Mouse (Mus musculus) CH12.LX (cell line): ENCODE data around the gene Stox2. TPM values are rescaled to one million over a fixed set of nuclear protein-coding genes. Genes with fewer than 3 reads are reported as not detected.

Experiments used
- DNase-seq: peaks from one replicate; pipeline ENCODE4 v3.0.0-alpha.2; 2013; ENCODE audit errors: extremely low read depth
- H3K27ac ChIP-seq: 2 replicates; pipeline ENCODE4 v1.5.1; 2012; ENCODE audit warnings: low read depth, mild to moderate bottlenecking, control low read depth, moderate library complexity; ENCODE audit not compliant: insufficient read depth
- H3K27me3 ChIP-seq: replicated peaks from 2 replicates; pipeline ENCODE3; 2012; ENCODE audit warnings: inconsistent platforms
- H3K36me3 ChIP-seq, 2 experiments: replicated peaks in 1 of 2; 2 replicates each; pipeline versions ENCODE3 to v1.6.1; 2012; ENCODE audit warnings: inconsistent platforms in 1 of 2, low read length in 1 of 2, mild to moderate bottlenecking in 1 of 2, mixed read lengths in 1 of 2, moderate library complexity in 1 of 2; ENCODE audit not compliant: control insufficient read depth in 1 of 2, insufficient read depth in 1 of 2
- H3K4me1 ChIP-seq, 2 experiments: 2 replicates each; pipeline ENCODE4 v1.6.1; 2012; ENCODE audit warnings: inconsistent platforms in 1 of 2, moderate library complexity in 1 of 2; ENCODE audit not compliant: insufficient read depth in 2 of 2, control insufficient read depth in 1 of 2
- H3K4me2 ChIP-seq: 2 replicates; pipeline ENCODE4 v1.6.1; 2012; ENCODE audit warnings: low read depth, mild to moderate bottlenecking, control low read depth; ENCODE audit not compliant: poor library complexity, insufficient read depth, severe bottlenecking
- H3K4me3 ChIP-seq, 3 experiments: fragments of 150-350 bp in 1 of 3; sonication (generic) in 1 of 3; replicated peaks in 1 of 3; 2 replicates each; pipeline versions ENCODE3 to v1.5.1; 2011 to 2012; ENCODE audit warnings: low read depth in 2 of 3, low read length in 2 of 3, mild to moderate bottlenecking in 2 of 3, moderate library complexity in 2 of 3, control low read depth in 1 of 3, improper control_type of control experiment in 1 of 3, inconsistent platforms in 1 of 3, mixed read lengths in 1 of 3; ENCODE audit not compliant: poor library complexity in 1 of 3
- H3K79me2 ChIP-seq: replicated peaks from 2 replicates; pipeline ENCODE4 v1.6.1; 2012; ENCODE audit warnings: mild to moderate bottlenecking, moderate library complexity; ENCODE audit not compliant: control insufficient read depth, poor library complexity, insufficient read depth, severe bottlenecking; ENCODE audit errors: extremely low read depth
- H3K9ac ChIP-seq: 2 replicates; pipeline ENCODE4 v1.6.1; 2012; ENCODE audit warnings: low read depth, mild to moderate bottlenecking, control low read depth, moderate library complexity; ENCODE audit not compliant: insufficient read depth
- H3K9me3 ChIP-seq: replicated peaks from 2 replicates; pipeline ENCODE3; 2012; ENCODE audit warnings: low read length, inconsistent platforms, mixed read lengths
- CTCF ChIP-seq, 2 experiments: IDR thresholded peaks in 1 of 2; conservative IDR thresholded peaks in 1 of 2; 2 replicates each; pipeline ENCODE4 v1.5.1; 2011 to 2012; ENCODE audit warnings: low read depth in 2 of 2, low read length in 2 of 2, improper control_type of control experiment in 1 of 2, inconsistent platforms in 1 of 2, mild to moderate bottlenecking in 1 of 2, moderate library complexity in 1 of 2
- MAZ ChIP-seq: IDR thresholded peaks from 2 replicates; pipeline ENCODE4 v1.6.1; 2012; ENCODE audit warnings: low read depth, mild to moderate bottlenecking, inconsistent platforms, low read length, improper control_type of control experiment, moderate library complexity
- NRF1 ChIP-seq: IDR thresholded peaks from 2 replicates; pipeline ENCODE4 v1.6.1; 2014; ENCODE audit warnings: low read depth, mild to moderate bottlenecking, inconsistent platforms, low read length, improper control_type of control experiment, moderate library complexity
- PAX5 ChIP-seq: IDR thresholded peaks from 2 replicates; pipeline ENCODE4 v1.6.1; 2012; ENCODE audit warnings: low read length, inconsistent platforms, mixed read lengths
- POLR2AphosphoS2 ChIP-seq: IDR thresholded peaks from 2 replicates; pipeline ENCODE4 v1.6.1; 2011; ENCODE audit warnings: low read depth, low read length, improper control_type of control experiment
- TCF12 ChIP-seq: IDR thresholded peaks from 2 replicates; pipeline ENCODE4 v1.6.1; 2014; ENCODE audit warnings: low read depth, mild to moderate bottlenecking, inconsistent platforms, low read length, improper control_type of control experiment
- ZKSCAN1 ChIP-seq: IDR thresholded peaks from 2 replicates; pipeline ENCODE4 v1.6.1; 2012; ENCODE audit warnings: low read depth, inconsistent platforms, low read length, improper control_type of control experiment, borderline replicate concordance
- dilution Hi-C: fragments of 300-500 bp; cut with MboI; formaldehyde crosslinking; loops from 2 replicates; pipeline ENCODE4 v1.14.3; 2020; ENCODE audit warnings: low sequenced_read_pairs; ENCODE audit not compliant: extremely low pct_unique_long_range_greater_than_20kb, extremely low pct_ligation_motif_present
- in situ Hi-C: fragments of 300-500 bp; cut with MboI; formaldehyde crosslinking; loops from 3 replicates; pipeline ENCODE4 v1.14.3; 2019; ENCODE audit warnings: low sequenced_read_pairs, low pct_ligation_motif_present, low pct_unique_long_range_greater_than_20kb, mixed read lengths
- polyA plus RNA-seq: library from polyadenylated mRNA; unstranded; fragments of >175 nt; gene quantifications from 2 replicates; pipeline ENCODE4 v1.2.1, GENCODE M21; 2012; ENCODE audit warnings: low read depth; ENCODE audit not compliant: insufficient read length
- total RNA-seq, 2 experiments: library from RNA; depleted of rRNA; stranded (reverse); fragments of 300-350 nt in 1 of 2; fragments of >200 nt in 1 of 2; gene quantifications; 2 replicates each; pipeline ENCODE4 v1.2.3; 2012 to 2014

Stox2 gene
- total and polyA plus RNA-seq, 3 experiments: 0.23 to 1.0 (median 0.42) TPM

DNA sequence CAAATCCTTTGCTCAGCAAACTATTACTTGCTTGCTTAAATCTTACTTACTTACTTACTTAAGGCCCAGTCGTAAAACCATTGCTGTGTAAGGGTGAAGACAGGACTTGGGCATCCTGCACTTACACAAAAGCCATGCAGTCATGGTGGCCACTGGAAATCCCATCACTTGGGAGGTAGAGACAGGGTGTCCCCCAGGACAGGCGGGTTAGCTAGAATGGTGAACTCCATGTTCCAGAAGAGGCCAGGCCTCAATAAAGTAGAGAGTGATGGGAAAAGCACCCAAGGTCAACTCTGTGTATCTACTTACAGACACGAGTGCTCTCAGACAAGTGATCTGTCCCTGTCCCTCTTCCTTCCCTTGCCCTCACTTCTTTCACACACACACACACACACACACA, 312.8 kb downstream of the Stox2 start:
- dilution Hi-C loops: no loop called here
- Histone ChIP-seq H3K9ac (no peak overlapping the region), H3K27me3 (no peaks in the 10 kb centered on the region), H3K27ac (no peak overlapping the region), H3K9me3 (no peaks in the 10 kb centered on the region), H3K4me1 (no peaks in the 10 kb centered on the region), H3K4me3 (no peak overlapping the region), H3K36me3 (no peaks in the 10 kb centered on the region), H3K4me2 (no peak overlapping the region), H3K79me2 (no peaks in the 10 kb centered on the region)
- TF ChIP-seq POLR2AphosphoS2 (no peak), CTCF (conservative IDR thresholded peaks at IDR 0.05 in 1 of 2, IDR thresholded peaks at IDR 0.05 in 1 of 2; ENCODE audit: low read depth in 2 of 2, low read length in 2 of 2) (no peak), PAX5 (no peak), MAZ (no peak), ZKSCAN1 (no peak), NRF1 (no peak), TCF12 (no peak)
- no peak for DNase-seq
- in situ Hi-C loops: no loop called here

Other genes with a start within 250 kb of the Stox2 start
- gene Trappc11, start 87.1 kb upstream of the Stox2 start, total RNA-seq (2012; rRNA removed): 16.3 and 16.6 TPM in 2 replicates
- gene Trappc11, start 87.1 kb upstream of the Stox2 start, total RNA-seq (2014; rRNA removed): 20.8 and 21.1 TPM in 2 replicates
- gene Trappc11, start 87.1 kb upstream of the Stox2 start, polyA plus RNA-seq: 21.0 and 24.6 TPM in 2 replicates
- gene Rwdd4a, start 87.3 kb upstream of the Stox2 start, total RNA-seq (2012; rRNA removed): 27.7 and 35.8 TPM in 2 replicates
- 54.5 and 55.9 TPM in 2 replicates for gene Rwdd4a, start 87.3 kb upstream of the Stox2 start, total RNA-seq (2014; rRNA removed)
- 66.6 and 69.9 TPM in 2 replicates for gene Rwdd4a, start 87.3 kb upstream of the Stox2 start, polyA plus RNA-seq
- gene Ing2, start 229.2 kb upstream of the Stox2 start, total RNA-seq (2012; rRNA removed): 5.9 and 7.2 TPM in 2 replicates
- 16.8 and 21.4 TPM in 2 replicates for gene Ing2, start 229.2 kb upstream of the Stox2 start, total RNA-seq (2014; rRNA removed)
- 22.0 and 25.1 TPM in 2 replicates for gene Ing2, start 229.2 kb upstream of the Stox2 start, polyA plus RNA-seq